ENCODE assay signal across 15 mouse cellular contexts in genomic region chr15:84355081-84355480, GRCm38 (mm10).
"Had no signal": no experiment of that assay in that cellular context is flagged by ENCODE, and none has a peak within 500 bp of the region (broad histone marks: within the 10 kb centered on the region; RNA-seq: fewer than 3 reads in every experiment).

No protein-coding gene starts in this region.

- DNase-seq: kidney, adult 2 months; kidney, postnatal 10 days; kidney, postnatal 36 days; layer of hippocampus, postnatal 36 days; liver, embryonic 13.5 days; lung, adult 2 months; lung, postnatal 14 days had no signal

- H3K4me1 ChIP-seq: liver, embryonic 13.5 days had no signal

- H3K4me3 ChIP-seq: kidney, embryonic 15.5 days; left cerebral cortex, adult 2 months; liver, embryonic 13.5 days; midbrain, embryonic 12.5 days; midbrain, embryonic 15.5 days; neural tube, embryonic 12.5 days; neural tube, embryonic 15.5 days had no signal

- ATAC-seq: intestine, postnatal 0 days; midbrain, embryonic 15.5 days had no signal

- H3K9me3 ChIP-seq: kidney, embryonic 15.5 days; liver, embryonic 13.5 days; midbrain, embryonic 15.5 days; neural tube, embryonic 12.5 days; neural tube, embryonic 15.5 days had no signal

- H3K9ac ChIP-seq: kidney, embryonic 15.5 days; liver, embryonic 13.5 days; midbrain, embryonic 12.5 days; midbrain, embryonic 15.5 days; neural tube, embryonic 12.5 days; neural tube, embryonic 15.5 days had no signal

- H3K36me3 ChIP-seq: kidney, embryonic 15.5 days; liver, embryonic 13.5 days; midbrain, embryonic 12.5 days; midbrain, embryonic 15.5 days; neural tube, embryonic 12.5 days; neural tube, embryonic 15.5 days had no signal

- H3K4me2 ChIP-seq: kidney, embryonic 15.5 days; liver, embryonic 13.5 days; midbrain, embryonic 12.5 days; midbrain, embryonic 15.5 days; neural tube, embryonic 12.5 days; neural tube, embryonic 15.5 days had no signal

- H3K27me3 ChIP-seq: kidney, embryonic 15.5 days; liver, embryonic 13.5 days; midbrain, embryonic 12.5 days; midbrain, embryonic 15.5 days; neural tube, embryonic 12.5 days; neural tube, embryonic 15.5 days had no signal

- H3K27ac ChIP-seq: kidney, embryonic 15.5 days; left cerebral cortex, adult 2 months; liver, embryonic 13.5 days; macrophage; midbrain, embryonic 12.5 days; midbrain, embryonic 15.5 days; neural tube, embryonic 12.5 days; neural tube, embryonic 15.5 days had no signal
